Mouse (Mus musculus): ENCODE data around the gene Invs. TPM values are rescaled to one million over a fixed set of nuclear protein-coding genes. Genes with fewer than 3 reads are reported as not detected.

The Invs gene
- polyA plus RNA-seq, 1 experiment from 2014 or later = 4.3 TPM

- Histone ChIP-seq H3K27me3 (ENCODE audit: control insufficient read depth, insufficient read depth, low read length) (no peaks in the 10 kb centered on the region), H3K4me1 (ENCODE audit: control insufficient read depth, insufficient read depth, low read length) (no peaks in the 10 kb centered on the region), H3K4me2 (ENCODE audit: low read depth) (no peak overlapping the region), H3K36me3 (ENCODE audit: control insufficient read depth, insufficient read depth, low read length) (no peaks in the 10 kb centered on the region), H3K9ac (ENCODE audit: low read length) (no peak overlapping the region), H3K9me3 (ENCODE audit: control insufficient read depth, low read length) (no peaks in the 10 kb centered on the region), H3K4me3 (ENCODE audit: low read depth, low read length) (no peak overlapping the region), H3K27ac (ENCODE audit: low read depth, low read length) (no peak overlapping the region)
- WGBS = 75% methylated on average over 1 of the region's 1 CpGs
- DNase-seq (ENCODE audit: low spot score) (no peak), ATAC-seq (ENCODE audit: insufficient read depth, low FRiP score, low TSS enrichment) (no peak)
These were observed 11.4 kb upstream of the Invs start for GRCm38 (mm10) chr4:48268127-48268526.

GRCm38 (mm10) chr4:48270532-48270931, 9.0 kb upstream of the Invs start:
- Histone ChIP-seq H3K9me3 (ENCODE audit: control insufficient read depth, low read length) (no peaks in the 10 kb centered on the region), H3K4me1 (ENCODE audit: control insufficient read depth, insufficient read depth, low read length) (no peaks in the 10 kb centered on the region), H3K27me3 (ENCODE audit: control insufficient read depth, insufficient read depth, low read length) (no peaks in the 10 kb centered on the region), H3K27ac (ENCODE audit: low read depth, low read length) (no peak overlapping the region), H3K36me3 (ENCODE audit: control insufficient read depth, insufficient read depth, low read length) (no peaks in the 10 kb centered on the region), H3K4me2 (ENCODE audit: low read depth) (no peak overlapping the region), H3K4me3 (ENCODE audit: low read depth, low read length) (no peak overlapping the region), H3K9ac (ENCODE audit: low read length) (no peak overlapping the region)
- DNase-seq (ENCODE audit: low spot score) = no peak
- no peak for ATAC-seq (ENCODE audit: insufficient read depth, low FRiP score, low TSS enrichment)

- H3K4me2 ChIP-seq (ENCODE audit: low read depth) = no peak overlapping the region
- 48% methylated on average over 5 of the region's 5 CpGs for WGBS
- H3K27ac ChIP-seq (ENCODE audit: low read depth, low read length) = no peak overlapping the region
- DNase-seq (ENCODE audit: low spot score) (no peak), ATAC-seq (ENCODE audit: insufficient read depth, low FRiP score, low TSS enrichment) (no peak)
- no peak overlapping the region for H3K4me3 ChIP-seq (ENCODE audit: low read depth, low read length)
- H3K4me1 ChIP-seq (ENCODE audit: control insufficient read depth, insufficient read depth, low read length) = no peaks in the 10 kb centered on the region
- no peak overlapping the region for H3K9ac ChIP-seq (ENCODE audit: low read length)
- H3K36me3 ChIP-seq (ENCODE audit: control insufficient read depth, insufficient read depth, low read length) = no peaks in the 10 kb centered on the region
- no peaks in the 10 kb centered on the region for H3K27me3 ChIP-seq (ENCODE audit: control insufficient read depth, insufficient read depth, low read length)
- H3K9me3 ChIP-seq (ENCODE audit: control insufficient read depth, low read length) = no peaks in the 10 kb centered on the region
These were observed 7.7 kb upstream of the Invs start for GRCm38 (mm10) chr4:48271838-48272237.

GRCm38 (mm10) chr4:48273119-48273829, 6.3 kb upstream of the Invs start:
- no peak overlapping the region for H3K9ac ChIP-seq (ENCODE audit: low read length)
- ATAC-seq (ENCODE audit: insufficient read depth, low FRiP score, low TSS enrichment) (no peak), DNase-seq (ENCODE audit: low spot score) (no peak)
- H3K27ac ChIP-seq (ENCODE audit: low read depth, low read length) = no peak overlapping the region
- no peaks in the 10 kb centered on the region for H3K36me3 ChIP-seq (ENCODE audit: control insufficient read depth, insufficient read depth, low read length)
- no peaks in the 10 kb centered on the region for H3K9me3 ChIP-seq (ENCODE audit: control insufficient read depth, low read length)
- H3K4me2 ChIP-seq (ENCODE audit: low read depth) = no peak overlapping the region
- no peak overlapping the region for H3K4me3 ChIP-seq (ENCODE audit: low read depth, low read length)
- no peaks in the 10 kb centered on the region for H3K27me3 ChIP-seq (ENCODE audit: control insufficient read depth, insufficient read depth, low read length)
- WGBS = 91% methylated on average over 7 of the region's 7 CpGs
- H3K4me1 ChIP-seq (ENCODE audit: control insufficient read depth, insufficient read depth, low read length) = peaks cover under 1% of the 10 kb centered on the region; the same call in 1 of the 2 replicates

GRCm38 (mm10) chr4:48275736-48276135, 3.8 kb upstream of the Invs start:
- 92% methylated on average over 3 of the region's 3 CpGs for WGBS
- no peak overlapping the region for H3K27ac ChIP-seq (ENCODE audit: low read depth, low read length)
- H3K9ac ChIP-seq (ENCODE audit: low read length) = no peak overlapping the region
- ATAC-seq (ENCODE audit: insufficient read depth, low FRiP score, low TSS enrichment) (no peak), DNase-seq (ENCODE audit: low spot score) (no peak)
- no peaks in the 10 kb centered on the region for H3K36me3 ChIP-seq (ENCODE audit: control insufficient read depth, insufficient read depth, low read length)
- no peak overlapping the region for H3K4me3 ChIP-seq (ENCODE audit: low read depth, low read length)
- no peak overlapping the region for H3K4me2 ChIP-seq (ENCODE audit: low read depth)
- no peaks in the 10 kb centered on the region for H3K27me3 ChIP-seq (ENCODE audit: control insufficient read depth, insufficient read depth, low read length)
- no peaks in the 10 kb centered on the region for H3K9me3 ChIP-seq (ENCODE audit: control insufficient read depth, low read length)
- peaks cover 8% of the 10 kb centered on the region; the same call in 1 of the 2 replicates for H3K4me1 ChIP-seq (ENCODE audit: control insufficient read depth, insufficient read depth, low read length)

GRCm38 (mm10) chr4:48277011-48277410, 2.5 kb upstream of the Invs start:
- ATAC-seq (ENCODE audit: insufficient read depth, low FRiP score, low TSS enrichment) = no peak
- Histone ChIP-seq H3K27me3 (ENCODE audit: control insufficient read depth, insufficient read depth, low read length) (no peaks in the 10 kb centered on the region), H3K4me2 (ENCODE audit: low read depth) (no peak overlapping the region), H3K9me3 (ENCODE audit: control insufficient read depth, low read length) (no peaks in the 10 kb centered on the region), H3K4me3 (ENCODE audit: low read depth, low read length) (no peak overlapping the region), H3K27ac (ENCODE audit: low read depth, low read length) (no peak overlapping the region), H3K9ac (ENCODE audit: low read length) (no peak overlapping the region), H3K36me3 (ENCODE audit: control insufficient read depth, insufficient read depth, low read length) (no peaks in the 10 kb centered on the region), H3K4me1 (ENCODE audit: control insufficient read depth, insufficient read depth, low read length) (peaks cover 8% of the 10 kb centered on the region; the same call in 1 of the 2 replicates)
- WGBS = 81% methylated on average over 3 of the region's 3 CpGs
- no peak for DNase-seq (ENCODE audit: low spot score)

GRCm38 (mm10) chr4:48278757-48279497, 633 bp upstream of the Invs start:
- no peak for DNase-seq (ENCODE audit: low spot score)
- no peak; the same call in 1 of the 2 replicates for ATAC-seq (ENCODE audit: insufficient read depth, low FRiP score, low TSS enrichment)
- peaks cover 8% of the 10 kb centered on the region; the same call in 1 of the 2 replicates for H3K4me1 ChIP-seq (ENCODE audit: control insufficient read depth, insufficient read depth, low read length)
- H3K27ac ChIP-seq (ENCODE audit: low read depth, low read length) = 0 out of 2 replicates have a peak overlapping the region, but pooled peaks have one; percentile 44
- WGBS = under 1% methylated on average over 34 of the region's 34 CpGs
- H3K9me3 ChIP-seq (ENCODE audit: control insufficient read depth, low read length) = no peaks in the 10 kb centered on the region
- peak overlapping the region; percentile 58 for H3K4me2 ChIP-seq (ENCODE audit: low read depth)
- no peaks in the 10 kb centered on the region for H3K27me3 ChIP-seq (ENCODE audit: control insufficient read depth, insufficient read depth, low read length)
- peak overlapping the region; percentile 94 for H3K4me3 ChIP-seq (ENCODE audit: low read depth, low read length)
- H3K36me3 ChIP-seq (ENCODE audit: control insufficient read depth, insufficient read depth, low read length) = no peaks in the 10 kb centered on the region
- H3K9ac ChIP-seq (ENCODE audit: low read length) = peak overlapping the region; percentile 90

- Histone ChIP-seq H3K27me3 (ENCODE audit: control insufficient read depth, insufficient read depth, low read length) (no peaks in the 10 kb centered on the region), H3K9ac (ENCODE audit: low read length) (no peak overlapping the region), H3K4me2 (ENCODE audit: low read depth) (no peak overlapping the region), H3K4me3 (ENCODE audit: low read depth, low read length) (no peak overlapping the region), H3K27ac (ENCODE audit: low read depth, low read length) (no peak overlapping the region), H3K36me3 (ENCODE audit: control insufficient read depth, insufficient read depth, low read length) (no peaks in the 10 kb centered on the region), H3K4me1 (ENCODE audit: control insufficient read depth, insufficient read depth, low read length) (peaks cover 8% of the 10 kb centered on the region; the same call in 1 of the 2 replicates), H3K9me3 (ENCODE audit: control insufficient read depth, low read length) (no peaks in the 10 kb centered on the region)
- 95% methylated on average over 1 of the region's 1 CpGs for WGBS
- DNase-seq (ENCODE audit: low spot score) (no peak), ATAC-seq (ENCODE audit: insufficient read depth, low FRiP score, low TSS enrichment) (no peak)
These were observed 1.6 kb downstream of the Invs start for GRCm38 (mm10) chr4:48281121-48281520.
